Mouse (Mus musculus): ENCODE measurements around the gene Dync1li1. TPM values are rescaled to one million over a fixed set of nuclear protein-coding genes. Genes with fewer than 3 reads are reported as not detected.
A peak's percentile ranks its signal among the peaks of the same experiment; 100 is the strongest.

The Dync1li1 gene
- total and polyA plus RNA-seq, 3 experiments: 35.2 to 40.0 TPM; not detected in 1

GRCm38 (mm10) chr9:114759886-114760285 is 71.3 kb downstream of the Dync1li1 start:
- Histone ChIP-seq H3K27ac (ENCODE audit: control insufficient read depth, low read depth, low read length) (no peak overlapping the region), H3K79me2 (ENCODE audit: control insufficient read depth, insufficient read depth, low read length, poor library complexity) (no peaks in the 10 kb centered on the region; the same call in 1 of the 2 replicates), H3K4me1 (ENCODE audit: control insufficient read depth in 1 of 2, insufficient read depth in 2 of 2, low read length in 2 of 2) (no peaks in the 10 kb centered on the region), H3K27me3 (ENCODE audit: control insufficient read depth in 1 of 2, insufficient read depth in 2 of 2, low read length in 2 of 2) (no peaks in the 10 kb centered on the region), H3K36me3 (ENCODE audit: control insufficient read depth in 1 of 2, insufficient read depth in 2 of 2, low read length in 2 of 2) (peaks cover 0 to 43% of the 10 kb centered on the region in 2 experiments; a peak in 2 of 4 replicates), H3K4me3 (ENCODE audit: control insufficient read depth in 1 of 2, insufficient read depth in 1 of 2, low read depth in 2 of 2, low read length in 2 of 2) (no peak overlapping the region), H3K9ac (ENCODE audit: control insufficient read depth, low read depth, low read length, poor library complexity, severe bottlenecking) (no peak overlapping the region), H3K9me3 (replicated peaks; ENCODE audit: insufficient read depth, low read length) (no peaks in the 10 kb centered on the region)
- DNase-seq (ENCODE audit: low read depth, low spot score): no peak
- TF ChIP-seq ZKSCAN1 (IDR thresholded peaks at IDR 0.05; ENCODE audit: low read depth, low read length) (no peak), CHD2 (IDR thresholded peaks at IDR 0.05; ENCODE audit: low read length) (no peak), MEF2A (IDR thresholded peaks at IDR 0.05; ENCODE audit: extremely low read depth, insufficient replicate concordance, low read depth, low read length, poor library complexity, severe bottlenecking) (no peak), MAZ (IDR thresholded peaks at IDR 0.05; ENCODE audit: low read depth, low read length) (no peak), CTCF (IDR thresholded peaks at IDR 0.05 in 2 of 3, conservative IDR thresholded peaks at IDR 0.05 in 1 of 3; ENCODE audit: control insufficient read depth in 1 of 3, insufficient read depth in 1 of 3, low read depth in 2 of 3, low read length in 3 of 3, poor library complexity in 1 of 3, severe bottlenecking in 1 of 3) (no peak), TCF12 (IDR thresholded peaks at IDR 0.05; ENCODE audit: low read depth, low read length) (no peak), ZNF384 (IDR thresholded peaks at IDR 0.05; ENCODE audit: low read depth, low read length) (no peak), TAL1 (IDR thresholded peaks at IDR 0.05; ENCODE audit: low read length) (no peak), GABPA (IDR thresholded peaks at IDR 0.05; ENCODE audit: low read depth, low read length) (no peak), EP300 (IDR thresholded peaks at IDR 0.05; ENCODE audit: low read depth in 1 of 2, low read length in 2 of 2) (no peak), SMC3 (IDR thresholded peaks at IDR 0.05; ENCODE audit: low read depth, low read length) (no peak), POLR2A (IDR thresholded peaks at IDR 0.05; ENCODE audit: control insufficient read depth in 1 of 2, insufficient read depth in 1 of 2, low read depth in 1 of 2, low read length in 2 of 2, poor library complexity in 1 of 2) (no peak), USF1 (IDR thresholded peaks at IDR 0.05; ENCODE audit: low read depth, low read length) (no peak), NRF1 (IDR thresholded peaks at IDR 0.05; ENCODE audit: insufficient read depth, low read depth, low read length, poor library complexity, severe bottlenecking) (no peak), MYC (IDR thresholded peaks at IDR 0.05; ENCODE audit: low read depth, low read length) (no peak), TBP (IDR thresholded peaks at IDR 0.05; ENCODE audit: low read depth, low read length) (no peak), MXI1 (IDR thresholded peaks at IDR 0.05; ENCODE audit: low read depth, low read length) (no peak)

- no peak overlapping the region for H3K4me3 ChIP-seq (ENCODE audit: control insufficient read depth in 1 of 2, insufficient read depth in 1 of 2, low read depth in 2 of 2, low read length in 2 of 2)
- peaks cover 0 to 43% of the 10 kb centered on the region in 2 experiments; a peak in 2 of 4 replicates for H3K36me3 ChIP-seq (ENCODE audit: control insufficient read depth in 1 of 2, insufficient read depth in 2 of 2, low read length in 2 of 2)
- no peaks in the 10 kb centered on the region for H3K9me3 ChIP-seq (replicated peaks; ENCODE audit: insufficient read depth, low read length)
- no peaks in the 10 kb centered on the region for H3K27me3 ChIP-seq (ENCODE audit: control insufficient read depth in 1 of 2, insufficient read depth in 2 of 2, low read length in 2 of 2)
- no peak overlapping the region for H3K9ac ChIP-seq (ENCODE audit: control insufficient read depth, low read depth, low read length, poor library complexity, severe bottlenecking)
- no peak for DNase-seq (ENCODE audit: low read depth, low spot score)
- H3K4me1 ChIP-seq (ENCODE audit: control insufficient read depth in 1 of 2, insufficient read depth in 2 of 2, low read length in 2 of 2): no peaks in the 10 kb centered on the region
- no peak overlapping the region for H3K27ac ChIP-seq (ENCODE audit: control insufficient read depth, low read depth, low read length)
- TF ChIP-seq POLR2A (IDR thresholded peaks at IDR 0.05; ENCODE audit: control insufficient read depth in 1 of 2, insufficient read depth in 1 of 2, low read depth in 1 of 2, low read length in 2 of 2, poor library complexity in 1 of 2) (peak in 1 of 2 experiments; percentile 18; a peak in 1 of 4 replicates), BHLHE40 (IDR thresholded peaks at IDR 0.05; ENCODE audit: borderline replicate concordance, low read depth, low read length) (no peak), ZMIZ1 (IDR thresholded peaks at IDR 0.05; ENCODE audit: low read depth, low read length) (no peak), ETS1 (IDR thresholded peaks at IDR 0.05; ENCODE audit: low read depth, low read length) (no peak)
- no peaks in the 10 kb centered on the region; the same call in 1 of the 2 replicates for H3K79me2 ChIP-seq (ENCODE audit: control insufficient read depth, insufficient read depth, low read length, poor library complexity)
Observed at GRCm38 (mm10) chr9:114760353-114760752, 71.8 kb downstream of the Dync1li1 start.

Data from MEL (cell line).